Mouse (Mus musculus) ovary, adult 10 weeks (tissue): ENCODE measurements around the gene Ptp4a2. TPM values are rescaled to one million over a fixed set of nuclear protein-coding genes. Genes with fewer than 3 reads are reported as not detected.

Experiments
- polyA plus RNA-seq: library from polyadenylated mRNA; stranded (reverse); fragments of 350-450 nt; fragmentation: Illumina TruSeq; extraction: RNeasy Lipid Tissue Mini Kit (QIAGEN cat#74804); gene quantifications from one replicate; pipeline ENCODE4 v1.2.3, GENCODE M21; 2014

The Ptp4a2 gene
- 2,436 TPM for polyA plus RNA-seq

GRCm38 (mm10) chr4:129810798-129811604, at the start of gene Ptp4a2:
Gene Ptp4a2, plus strand, starts transcription at chr4:129811219.

Other genes starting within 250 kb of the Ptp4a2 start
- 0.66 TPM for gene Lck, start 237.6 kb upstream of the Ptp4a2 start, polyA plus RNA-seq
- 0.94 TPM for gene Fam167b, start 232.7 kb upstream of the Ptp4a2 start, polyA plus RNA-seq
- 20.0 TPM for gene Eif3i, start 210.6 kb upstream of the Ptp4a2 start, polyA plus RNA-seq
- 29.8 TPM for gene Tmem234, start 210.6 kb upstream of the Ptp4a2 start, polyA plus RNA-seq
- gene Dcdc2b, start 197.0 kb upstream of the Ptp4a2 start, polyA plus RNA-seq, result not detected
- gene Iqcc, start 192.1 kb upstream of the Ptp4a2 start, polyA plus RNA-seq, result 4.9 TPM
- gene Ccdc28b, start 187.3 kb upstream of the Ptp4a2 start, polyA plus RNA-seq, result 4.1 TPM
- 20.1 TPM for gene Txlna, start 170.2 kb upstream of the Ptp4a2 start, polyA plus RNA-seq
- gene Kpna6, start 138.5 kb upstream of the Ptp4a2 start, polyA plus RNA-seq, result 60.3 TPM
- 0.43 TPM for gene Tmem39b, start 114.4 kb upstream of the Ptp4a2 start, polyA plus RNA-seq
- 354 TPM for gene Khdrbs1, start 68.9 kb upstream of the Ptp4a2 start, polyA plus RNA-seq
- not detected for gene Spocd1, start 118.0 kb downstream of the Ptp4a2 start, polyA plus RNA-seq
- not detected for gene Adgrb2, start 173.7 kb downstream of the Ptp4a2 start, polyA plus RNA-seq
- gene Col16a1, start 236.6 kb downstream of the Ptp4a2 start, polyA plus RNA-seq, result 5.9 TPM